Mouse (Mus musculus) retina, adult 2 months (tissue): ENCODE measurements around the gene Cxcl3.

Experiments
- DNase-seq: peaks from one replicate; pipeline ENCODE4 v3.0.0-alpha.2; 2012; ENCODE audit warnings: low read depth, low spot score

The Cxcl3 gene

DNA sequence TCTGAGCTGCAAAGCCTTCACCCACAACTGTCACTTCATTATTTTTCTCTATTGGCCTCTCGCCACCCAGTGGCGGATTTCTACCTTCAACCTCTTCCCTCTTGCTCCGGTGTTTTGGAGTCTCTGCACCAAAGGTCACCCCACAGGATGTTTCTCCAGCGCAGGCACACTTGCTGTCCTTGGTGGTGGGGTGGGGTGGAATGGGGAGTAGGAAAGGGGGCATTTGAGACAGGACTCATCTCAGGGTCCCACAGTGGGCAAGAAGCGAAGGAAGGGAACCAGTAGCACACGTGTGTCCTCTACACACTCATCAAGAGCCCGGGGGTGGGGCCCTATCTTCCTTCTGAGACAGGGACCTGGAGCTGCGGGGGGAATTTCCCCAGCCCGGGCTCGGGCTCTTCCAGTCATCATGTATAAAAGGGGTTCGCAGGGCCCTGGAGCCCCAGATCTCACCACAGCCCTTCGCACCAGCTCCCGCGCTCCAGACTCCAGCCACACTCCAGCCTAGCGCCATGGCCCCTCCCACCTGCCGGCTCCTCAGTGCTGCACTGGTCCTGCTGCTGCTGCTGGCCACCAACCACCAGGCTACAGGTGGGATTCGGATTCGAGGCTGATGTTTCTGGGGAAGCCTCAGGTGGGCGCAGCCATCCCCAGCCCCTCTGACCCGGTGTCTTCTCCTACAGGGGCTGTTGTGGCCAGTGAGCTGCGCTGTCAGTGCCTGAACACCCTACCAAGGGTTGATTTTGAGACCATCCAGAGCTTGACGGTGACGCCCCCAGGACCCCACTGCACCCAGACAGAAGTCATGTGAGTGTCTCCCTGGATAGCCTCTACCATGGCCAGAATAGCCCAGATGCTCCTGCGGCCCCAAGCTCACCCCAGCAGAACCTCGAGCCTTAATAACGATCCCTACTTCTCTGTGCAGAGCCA is at the start of gene Cxcl3:
Gene Cxcl3 (plus strand): TSS at position 445 of the 930 bp plus-strand sequence.
- peak; percentile 3 for DNase-seq

DNA sequence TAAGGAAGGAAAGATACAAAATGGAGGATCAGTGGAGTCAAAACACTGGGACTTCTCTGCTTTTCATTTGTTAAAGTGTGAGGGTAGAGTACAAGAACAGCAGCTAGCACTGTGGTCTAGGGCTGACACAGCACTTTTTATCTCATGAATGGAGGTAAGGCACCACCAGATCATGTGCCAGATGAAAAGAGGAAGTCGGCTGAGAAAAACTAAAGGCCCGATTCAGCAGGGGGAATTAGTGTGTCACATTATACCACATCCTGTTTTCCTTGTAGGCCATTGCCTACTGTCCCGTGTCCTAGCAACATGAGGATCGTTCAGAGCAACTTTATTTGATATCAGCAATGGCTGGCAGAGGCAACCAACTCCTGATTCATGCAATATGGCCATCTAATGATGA is 43.9 kb upstream of the Cxcl3 start:
- no peak for DNase-seq

DNA sequence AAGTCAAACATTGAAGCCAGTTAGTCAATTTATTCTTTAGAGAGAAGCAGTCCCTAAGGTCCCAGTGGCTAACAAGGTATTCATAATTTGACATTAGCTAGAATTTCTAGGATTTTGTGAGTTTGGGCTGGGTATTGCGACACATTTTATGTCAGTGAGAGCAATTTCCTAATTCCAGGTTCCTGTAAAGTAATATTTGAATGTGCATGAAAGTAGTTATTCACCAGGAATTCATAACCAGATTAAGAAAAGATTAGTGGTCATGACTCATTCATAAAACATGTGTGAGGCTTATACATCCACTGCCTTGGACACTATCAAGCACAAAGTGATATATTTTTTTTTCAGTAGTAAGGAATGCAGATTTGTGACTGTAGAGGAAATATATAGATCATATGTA is 32.0 kb upstream of the Cxcl3 start:
- DNase-seq, result no peak

DNA sequence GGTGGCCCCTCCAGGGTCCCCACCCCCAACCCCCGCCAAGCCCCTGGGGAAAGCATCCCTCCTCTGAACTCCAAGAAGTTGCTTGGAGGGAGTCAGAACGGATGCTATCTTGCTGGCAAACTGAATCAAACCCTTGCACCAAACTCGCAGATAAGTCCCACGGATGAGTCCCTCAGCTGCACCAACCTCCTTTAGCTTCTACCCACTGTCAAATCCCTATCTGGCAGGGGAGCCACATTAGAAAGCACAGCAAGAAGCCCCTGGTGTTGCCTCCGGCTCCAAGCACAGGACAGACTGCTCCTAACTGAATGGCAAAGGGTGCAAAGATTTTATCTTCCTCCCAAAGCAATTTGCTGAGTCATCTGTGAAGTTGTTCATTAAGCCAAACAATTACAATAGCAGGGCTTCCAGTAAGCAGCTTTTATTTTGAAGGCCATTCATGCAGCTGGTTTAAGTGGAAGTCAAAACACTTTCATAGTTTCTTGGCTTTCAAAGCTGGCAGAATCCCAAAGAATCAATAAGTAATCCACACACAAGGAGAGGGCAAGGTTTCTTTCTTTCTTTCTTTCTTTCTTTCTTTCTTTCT is 27.8 kb upstream of the Cxcl3 start:
- no peak for DNase-seq

DNA sequence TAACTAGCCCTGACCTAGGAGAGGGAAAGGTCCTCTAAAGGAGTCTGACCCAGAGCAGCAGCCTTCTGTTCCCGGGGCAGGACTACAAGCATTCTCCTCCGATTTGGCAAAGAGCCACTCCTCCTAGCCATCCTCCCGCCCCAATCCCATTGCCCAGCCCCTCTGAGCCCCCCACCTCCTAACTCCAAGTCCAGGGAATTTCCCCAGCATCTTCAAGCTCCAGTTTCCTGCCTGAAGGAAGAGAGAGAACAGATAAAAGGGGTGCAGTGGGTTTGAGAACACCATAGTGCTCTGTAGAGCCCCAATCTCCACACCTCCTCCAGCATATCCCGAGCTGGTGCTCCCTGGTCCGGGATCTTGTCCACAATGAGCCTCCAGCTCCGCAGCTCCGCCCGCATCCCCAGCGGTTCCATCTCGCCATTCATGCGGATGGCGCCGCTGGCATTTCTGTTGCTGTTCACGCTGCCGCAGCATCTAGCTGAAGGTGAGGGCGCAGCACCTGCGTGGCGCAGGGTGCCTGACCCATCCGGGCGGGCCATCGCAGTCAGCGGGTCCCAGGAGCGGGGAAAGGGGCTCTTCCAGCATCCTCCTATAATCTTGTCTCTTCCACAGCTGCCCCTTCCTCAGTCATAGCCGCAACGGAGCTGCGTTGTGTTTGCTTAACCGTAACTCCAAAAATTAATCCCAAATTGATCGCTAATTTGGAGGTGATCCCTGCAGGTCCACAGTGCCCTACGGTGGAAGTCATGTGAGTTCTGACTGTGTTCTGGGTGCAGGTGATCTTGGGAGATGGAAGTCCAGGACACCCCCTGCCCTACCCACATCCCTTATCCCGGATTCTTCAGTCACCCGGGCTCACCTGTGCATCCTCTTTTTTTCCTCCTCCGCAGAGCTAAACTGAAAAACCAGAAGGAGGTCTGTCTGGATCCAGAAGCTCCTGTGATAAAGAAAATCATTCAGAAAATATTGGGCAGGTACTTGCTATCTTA is 26.5 kb upstream of the Cxcl3 start, which contains the start of gene Cxcl5:
Gene Cxcl5 (plus strand): TSS at position 284 of the 989 bp plus-strand sequence.
- DNase-seq, result no peak

DNA sequence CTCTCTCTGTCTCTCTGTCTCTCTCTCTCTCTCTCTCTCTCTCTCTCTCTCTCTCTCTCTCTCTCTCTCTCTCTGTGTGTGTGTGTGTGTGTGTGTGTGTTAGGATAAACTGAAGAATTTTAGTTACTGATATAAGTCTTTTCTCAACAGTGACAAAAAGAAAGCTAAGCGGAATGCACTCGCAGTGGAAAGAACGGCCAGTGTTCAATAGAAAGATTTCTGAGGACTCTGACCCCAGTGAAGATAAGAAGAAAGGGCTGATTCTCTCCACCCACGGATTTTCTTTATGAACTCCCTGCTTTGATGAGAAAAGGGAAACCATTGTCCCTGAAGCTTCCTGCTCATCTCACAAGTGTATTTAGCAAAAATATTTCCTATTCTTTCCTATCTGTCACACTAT is 25.6 kb upstream of the Cxcl3 start:
- DNase-seq, result no peak

DNA sequence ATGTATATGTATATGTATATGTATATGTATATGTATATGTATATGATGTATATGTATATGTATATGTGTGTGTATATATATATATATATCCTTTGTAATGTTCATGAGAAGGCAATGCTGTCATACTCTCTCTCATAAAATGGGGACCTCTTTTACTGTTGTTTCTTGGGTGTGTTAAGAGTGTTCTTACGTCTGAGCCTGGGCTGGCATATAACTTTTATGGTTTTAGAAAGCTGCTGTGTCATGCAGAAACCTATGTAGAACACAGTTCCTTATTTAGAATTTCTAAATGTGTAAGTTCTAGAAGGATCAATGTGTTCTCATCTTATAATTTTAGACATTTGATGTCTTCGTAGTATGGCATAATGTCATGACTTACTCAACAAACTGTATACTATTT is 25.1 kb upstream of the Cxcl3 start:
- DNase-seq, result no peak

DNA sequence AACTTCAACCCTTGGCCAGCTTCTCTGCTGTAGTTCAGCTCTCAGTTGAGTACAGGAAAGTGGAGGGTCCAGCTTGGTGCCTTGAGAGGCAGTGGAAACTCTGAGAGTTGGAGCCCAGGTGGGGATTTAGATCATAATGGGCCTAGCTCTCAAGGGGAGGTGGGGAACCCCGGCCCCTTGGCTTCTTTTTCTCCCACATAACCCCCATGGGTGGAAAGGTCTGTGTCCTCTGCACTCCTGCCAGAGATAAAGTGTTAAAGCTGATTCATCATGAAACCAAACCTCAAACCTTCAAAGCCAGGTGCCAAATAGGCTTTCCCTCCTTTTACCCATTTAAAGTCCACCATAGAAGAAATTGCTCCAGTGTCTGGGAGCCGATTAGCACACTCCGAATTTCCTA is 24.1 kb upstream of the Cxcl3 start:
- DNase-seq, result no peak

DNA sequence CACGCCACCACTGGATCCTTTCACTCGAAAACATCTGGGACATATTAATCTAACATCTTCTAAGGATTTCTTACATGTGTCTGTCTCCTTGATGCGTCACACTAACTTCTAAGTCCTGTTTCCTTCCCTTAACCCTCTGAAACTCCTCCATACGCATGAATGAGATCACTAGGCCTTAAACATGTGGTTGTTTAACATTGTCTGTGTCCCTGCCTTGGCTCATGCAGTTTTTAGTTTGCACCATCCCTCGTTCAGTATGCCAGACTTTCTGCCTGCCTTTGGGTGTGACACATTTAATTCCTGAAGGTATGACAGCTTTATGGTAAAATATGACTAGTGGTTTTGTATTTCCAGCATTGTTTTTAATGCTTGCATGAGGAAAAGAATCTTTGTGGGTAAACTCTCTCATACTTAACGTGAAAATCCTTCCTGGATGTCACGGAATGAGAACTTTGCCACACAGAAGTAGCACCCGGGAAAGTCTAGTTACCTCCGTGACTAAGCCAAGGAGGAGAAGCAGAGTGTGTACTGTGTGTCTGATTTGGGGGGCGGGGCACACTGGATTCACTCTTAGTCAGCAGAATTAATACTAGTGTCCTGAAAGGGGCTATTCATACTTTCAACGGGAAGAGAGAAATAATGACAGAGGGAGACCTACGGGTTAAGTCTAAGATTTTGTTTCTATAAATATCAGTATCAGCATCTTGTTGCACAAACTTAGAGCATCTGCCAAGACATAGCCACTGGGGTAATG is 21.8 kb upstream of the Cxcl3 start:
- no peak for DNase-seq

DNA sequence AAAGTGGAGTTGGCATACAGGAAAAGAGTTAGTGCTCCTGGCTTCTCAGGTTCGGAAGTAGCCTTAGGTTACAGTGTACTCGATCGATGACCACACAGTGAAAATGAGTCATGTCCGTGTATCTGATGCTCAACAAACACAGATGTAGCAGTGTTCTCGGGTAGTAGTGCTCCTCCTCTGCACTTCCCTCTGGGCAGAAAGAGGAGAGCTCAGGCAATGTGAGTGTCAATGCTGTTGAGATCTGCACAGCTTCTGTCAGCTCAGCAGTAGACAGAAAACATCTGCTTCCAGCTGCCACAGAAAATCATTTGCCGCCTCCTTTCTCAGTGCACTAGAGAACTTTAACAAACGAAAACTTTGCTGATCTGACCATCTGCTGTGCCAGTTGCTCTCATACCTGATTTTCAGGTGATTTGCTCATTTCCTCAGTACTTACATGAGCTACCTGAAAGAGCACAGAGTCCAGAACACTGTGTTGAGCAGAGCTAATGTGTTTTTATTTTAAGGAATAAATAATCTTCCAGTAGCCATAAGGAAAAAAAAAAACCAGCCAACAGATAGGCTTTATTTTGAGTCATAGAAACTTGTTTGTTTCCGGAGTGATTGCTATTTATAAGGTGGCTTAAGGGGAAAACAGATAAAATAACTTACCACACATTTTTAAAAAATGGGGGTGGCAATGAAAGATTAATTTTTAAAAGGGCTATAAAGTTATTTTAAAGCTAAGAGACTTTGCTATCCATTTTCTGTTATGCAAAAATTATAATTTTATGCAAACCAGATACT is 19.9 kb upstream of the Cxcl3 start:
- DNase-seq, result no peak

DNA sequence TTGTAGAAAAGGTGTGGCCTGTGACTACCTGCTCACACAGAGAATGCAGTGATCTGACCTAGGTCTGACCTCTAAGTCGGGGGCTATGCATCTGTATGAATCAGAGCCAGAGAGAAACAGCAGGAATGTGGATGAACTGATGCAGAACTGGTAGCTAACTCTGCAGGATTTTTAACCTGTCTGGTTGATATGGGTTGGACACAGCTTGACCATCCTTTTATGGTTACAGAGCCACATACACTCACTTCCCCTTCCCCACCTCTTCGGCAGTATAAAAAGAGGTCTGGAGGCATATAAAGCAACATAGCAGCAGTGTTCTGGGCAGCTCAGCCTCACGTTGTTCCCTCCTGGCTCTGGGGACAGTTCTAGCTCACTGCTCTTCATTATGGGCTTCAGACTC is 17.7 kb upstream of the Cxcl3 start, which contains the start of gene Ppbp:
Gene Ppbp (plus strand): TSS at position 301 of the 400 bp plus-strand sequence.
- DNase-seq, result no peak

DNA sequence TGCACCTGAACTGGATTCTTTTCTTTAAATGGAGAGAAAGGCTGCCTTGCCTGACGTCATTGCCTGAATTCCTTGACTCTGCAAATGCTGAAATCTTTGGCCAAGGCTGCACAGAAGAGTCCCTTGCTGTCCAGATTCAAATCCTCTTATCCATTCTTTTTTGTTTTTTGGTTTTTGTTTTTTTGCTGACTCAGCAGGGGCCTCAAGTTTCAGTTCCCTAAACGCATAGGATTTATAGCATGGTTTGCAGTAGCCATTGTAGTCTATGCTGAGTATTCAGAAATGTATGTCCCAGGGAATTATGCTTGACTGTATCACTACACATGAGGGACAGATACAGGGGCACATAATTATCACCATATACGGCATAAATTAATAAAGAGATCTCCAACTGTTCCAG is 14.5 kb upstream of the Cxcl3 start:
- no peak for DNase-seq

DNA sequence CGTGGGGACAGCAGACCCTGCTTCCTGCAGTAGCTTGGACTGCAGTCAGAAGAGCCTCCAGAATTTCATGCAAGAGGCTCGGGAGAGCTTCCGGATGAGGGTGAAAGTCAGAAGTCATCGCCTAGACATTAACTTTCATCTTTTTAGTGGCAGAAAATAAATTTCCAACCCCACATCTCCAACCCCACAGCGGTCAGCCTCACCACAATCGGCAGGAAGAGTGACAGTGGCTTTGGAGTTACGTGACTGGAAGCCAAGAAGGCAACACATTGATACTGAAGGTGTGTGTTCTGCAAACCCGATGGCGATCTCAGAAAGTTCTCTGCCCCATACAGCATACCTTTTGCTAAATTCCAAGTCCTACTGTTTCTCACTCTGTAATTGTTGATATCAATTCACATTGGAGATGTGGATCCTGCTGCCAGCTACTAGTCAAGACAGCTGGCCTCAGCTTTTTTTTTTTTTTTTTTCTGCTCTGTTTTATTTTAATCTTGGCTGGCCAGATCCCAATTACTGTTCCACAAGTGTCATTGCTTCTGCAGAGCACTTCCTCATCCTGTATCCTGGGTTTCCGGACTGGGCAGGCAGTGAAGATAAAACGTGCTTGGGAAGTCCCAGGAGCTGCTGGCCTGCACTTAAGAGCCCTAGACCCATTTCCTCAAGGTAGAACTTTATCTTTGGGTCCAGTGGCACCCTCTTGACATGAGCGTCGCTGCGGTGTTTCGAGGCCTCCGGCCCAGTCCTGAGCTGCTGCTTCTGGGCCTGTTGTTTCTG is 13.8 kb upstream of the Cxcl3 start, which contains the start of gene Pf4:
Gene Pf4 (plus strand): TSS at position 556 of the 774 bp plus-strand sequence.
- DNase-seq, result no peak

DNA sequence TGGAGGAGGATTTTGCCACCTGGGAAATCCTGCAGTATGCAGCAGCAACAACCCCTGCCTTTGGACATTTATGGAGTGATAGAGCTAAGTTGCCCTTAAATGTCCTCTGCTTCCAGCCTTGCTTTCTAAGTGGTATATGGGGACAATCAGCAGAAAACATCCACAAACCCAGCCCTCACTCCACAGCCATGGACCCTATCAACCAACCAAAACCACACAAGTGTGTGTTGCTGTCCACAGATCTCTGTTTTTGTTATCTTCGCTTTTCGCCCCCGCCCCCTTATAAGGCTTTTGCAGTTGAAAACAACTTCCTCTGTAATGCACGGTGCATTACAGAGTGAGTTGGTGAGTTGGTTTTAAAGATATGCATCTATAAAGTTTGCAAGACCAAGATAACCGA is 10.3 kb upstream of the Cxcl3 start:
- no peak for DNase-seq

DNA sequence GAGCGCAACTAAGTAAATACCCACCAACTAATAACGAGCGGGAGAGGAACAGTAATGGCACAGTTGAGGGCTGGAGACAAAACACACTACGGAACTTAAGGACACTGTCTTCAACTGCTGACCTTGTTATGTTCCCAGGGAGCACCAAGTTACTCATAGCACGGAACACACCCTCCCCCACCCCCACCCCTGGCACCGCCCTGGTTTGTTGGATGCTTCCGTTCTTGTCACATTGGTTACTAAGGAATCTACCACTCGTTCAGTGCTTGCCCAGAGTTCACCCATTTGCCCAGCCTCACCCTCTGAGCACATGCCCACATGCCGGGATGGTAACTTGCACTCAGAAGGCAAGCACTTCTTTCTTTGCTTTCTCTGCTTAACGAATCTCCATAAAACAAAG is 8.3 kb upstream of the Cxcl3 start:
- DNase-seq, result no peak

DNA sequence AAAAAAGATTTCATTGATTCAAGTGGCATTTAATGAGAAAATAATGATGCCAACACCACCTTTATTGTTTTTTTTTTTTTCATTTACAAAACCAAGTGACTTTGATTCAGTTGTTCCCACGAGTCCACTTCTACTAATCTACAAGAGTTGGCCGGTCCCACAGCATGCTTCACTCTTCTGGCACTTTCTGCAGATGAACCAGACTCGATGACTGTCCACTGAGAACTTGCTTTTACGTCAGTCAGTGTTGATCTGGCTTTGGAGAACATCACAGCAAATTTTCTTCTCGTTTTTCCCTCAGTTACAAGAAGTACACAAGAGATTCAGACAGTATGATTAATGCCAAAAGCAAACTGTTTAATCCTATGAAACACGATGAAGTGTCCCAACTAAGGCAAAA is 7.0 kb upstream of the Cxcl3 start:
- no peak for DNase-seq

DNA sequence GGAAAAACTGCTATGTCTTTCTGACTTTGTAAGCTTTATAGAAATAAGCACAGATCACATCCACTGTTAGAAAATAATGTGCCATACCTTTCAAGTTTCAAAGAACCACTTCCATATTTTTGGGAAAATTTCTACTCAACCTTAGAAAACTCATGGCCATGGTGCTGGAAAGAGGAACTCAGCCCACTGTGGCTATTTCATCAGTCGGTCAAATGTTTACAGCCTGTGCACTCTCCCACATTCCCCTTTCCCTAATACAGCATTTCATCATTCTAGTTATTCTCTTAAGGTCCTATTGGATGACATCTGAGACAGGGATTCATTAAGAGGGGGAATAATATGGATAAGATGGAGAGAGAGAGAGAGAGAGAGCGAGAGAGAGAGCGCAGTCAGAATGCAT is 2.2 kb upstream of the Cxcl3 start:
- DNase-seq, result no peak

DNA sequence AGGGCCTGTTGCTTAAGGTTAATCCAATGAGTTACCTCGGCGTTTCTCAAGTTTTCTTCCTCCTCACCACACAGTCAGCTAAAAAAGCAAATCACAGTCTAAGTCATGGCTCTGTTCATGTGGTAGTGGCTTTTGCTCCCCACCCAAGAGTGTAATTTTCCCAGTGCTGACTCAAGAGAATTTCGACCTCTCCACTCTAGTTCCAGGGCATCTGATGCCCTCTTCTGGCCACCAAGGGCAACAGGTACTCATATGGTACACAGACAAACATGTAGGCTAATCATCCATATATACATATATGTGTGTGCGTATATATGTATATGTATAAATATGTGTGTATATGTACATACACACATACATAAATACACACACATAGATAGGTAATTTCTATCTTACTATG is 2.2 kb downstream of the Cxcl3 start:
- no peak for DNase-seq

DNA sequence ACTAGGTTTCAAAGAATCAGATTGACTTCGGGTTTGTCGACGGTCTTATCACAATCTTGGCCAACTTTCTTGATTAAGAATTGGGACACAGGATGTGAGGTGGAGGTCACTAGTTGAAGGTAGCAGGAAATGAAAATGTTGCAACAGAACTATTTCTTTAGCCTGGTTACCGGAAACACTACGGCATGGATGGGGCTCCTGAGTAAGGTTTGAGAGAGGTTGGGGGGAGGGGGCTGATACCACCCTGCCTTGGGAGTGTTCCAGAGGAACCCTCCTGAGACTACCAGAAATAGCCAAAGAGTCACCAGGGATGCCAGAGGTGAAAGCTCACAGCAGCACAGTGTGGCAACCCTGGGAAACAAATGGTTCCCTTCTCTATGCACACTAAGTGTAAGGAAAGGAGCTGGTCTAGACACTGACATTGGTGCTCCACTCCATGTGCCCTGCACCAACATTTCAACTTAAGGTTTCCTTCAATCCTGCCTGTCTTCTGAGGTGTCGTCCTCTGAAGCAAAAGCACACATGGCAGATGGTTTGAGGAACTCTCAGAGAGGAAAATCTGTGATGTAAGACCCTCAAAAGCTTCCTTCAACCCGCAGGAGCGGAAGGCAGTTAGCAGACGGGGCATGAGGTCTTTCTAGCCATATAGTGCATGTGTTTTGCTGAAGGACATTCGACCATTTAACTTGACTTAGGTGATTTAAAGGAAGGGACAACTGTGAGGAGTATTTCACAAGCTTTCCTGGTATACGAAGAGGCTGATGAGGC is 3.6 kb downstream of the Cxcl3 start:
- DNase-seq, result no peak
